Mouse (Mus musculus) liver, embryonic 13.5 days (tissue): ENCODE data around the gene Hps5. TPM values are rescaled to one million over a fixed set of nuclear protein-coding genes. Genes with fewer than 3 reads are reported as not detected.

Experiments
- ATAC-seq: fragments of 200-750 bp; cut with Nextera tagmentation; 2 replicates; pipeline ENCODE4 v1.8.0; 2017; ENCODE audit warnings: low read depth, mild to moderate bottlenecking, moderate number of reproducible peaks, moderate library complexity
- DNase-seq: peaks from one replicate; pipeline ENCODE4 v3.0.0; 2022
- H3K27ac ChIP-seq: fragments of 300-500 bp; sonication (generic); 2 replicates; pipeline ENCODE4 v1.5.1; 2015; ENCODE audit warnings: moderate library complexity, mild to moderate bottlenecking, inconsistent platforms
- H3K27me3 ChIP-seq: fragments of 300-500 bp; sonication (generic); 2 replicates; pipeline ENCODE4 v1.6.1; 2015; ENCODE audit warnings: mild to moderate bottlenecking, inconsistent platforms
- H3K36me3 ChIP-seq: fragments of 300-500 bp; sonication (generic); 2 replicates; pipeline ENCODE4 v1.6.1; 2015; ENCODE audit warnings: mild to moderate bottlenecking, inconsistent platforms
- H3K4me1 ChIP-seq: fragments of 300-500 bp; sonication (generic); replicated peaks from 2 replicates; pipeline ENCODE4 v1.6.1; 2015; ENCODE audit warnings: inconsistent platforms
- H3K4me2 ChIP-seq: fragments of 300-500 bp; sonication (generic); 2 replicates; pipeline ENCODE4 v1.6.1; 2015; ENCODE audit warnings: inconsistent platforms, mild to moderate bottlenecking, moderate library complexity
- H3K4me3 ChIP-seq: fragments of 300-500 bp; sonication (generic); replicated peaks from 2 replicates; pipeline ENCODE4 v1.5.1; 2015; ENCODE audit warnings: mild to moderate bottlenecking, inconsistent platforms
- H3K9ac ChIP-seq: fragments of 300-500 bp; sonication (generic); 2 replicates; pipeline ENCODE4 v1.6.1; 2015; ENCODE audit warnings: mild to moderate bottlenecking, inconsistent platforms
- H3K9me3 ChIP-seq: fragments of 300-500 bp; sonication (generic); replicated peaks from 2 replicates; pipeline ENCODE4 v1.6.1; 2016; ENCODE audit warnings: inconsistent platforms
- WGBS: fragments of 180-500 bp; shearing (Covaris S2); methylation state at CpG from one replicate; pipeline ENCODE4 v1.1.7; 2015; ENCODE audit not compliant: insufficient replicate concordance; 5-methylcytosine and 5-hydroxymethylcytosine counted together
- polyA plus RNA-seq: library from polyadenylated mRNA; unstranded; fragments of >200 nt; fragmentation: Nextera tagmentation; extraction: Ambion mirVana; gene quantifications from 2 replicates; pipeline ENCODE4 v1.2.1, GENCODE M21; 2015

The Hps5 gene
- polyA plus RNA-seq: 5.8 and 8.2 TPM in 2 replicates

- peak within 1 kb of the TSS; percentile 91 for H3K4me2 ChIP-seq
- ATAC-seq (peak; percentile 96), DNase-seq (peak; percentile 96)
- peak within 1 kb of the TSS; percentile 88 for H3K9ac ChIP-seq
- peaks cover 25% of the 10 kb centered on the region for H3K36me3 ChIP-seq
- H3K9me3 ChIP-seq: no peaks in the 10 kb centered on the region
- H3K4me1 ChIP-seq: peaks cover 49% of the 10 kb centered on the region
- H3K4me3 ChIP-seq: peak within 1 kb of the TSS; percentile 89
- WGBS: under 1% methylated on average over 72 of the region's 75 CpGs
- peak within 1 kb of the TSS; percentile 83 for H3K27ac ChIP-seq
- no peaks in the 10 kb centered on the region for H3K27me3 ChIP-seq
Observed at GRCm38 (mm10) chr7:46795287-46796205, at the start of gene Hps5, which contains the start of gene Gtf2h1. TSS of gene Hps5 (minus strand) at chr7:46796064. TSS of gene Gtf2h1 (plus strand) at chr7:46796103.

- H3K27me3 ChIP-seq: no peaks in the 10 kb centered on the region
- peak overlapping the region; percentile 81 for H3K4me3 ChIP-seq
- H3K9ac ChIP-seq: peak overlapping the region; percentile 93
- peak overlapping the region; percentile 98 for H3K4me2 ChIP-seq
- peaks cover 31% of the 10 kb centered on the region for H3K36me3 ChIP-seq
- H3K27ac ChIP-seq: peak overlapping the region; percentile 89
- under 1% methylated on average over 51 of the region's 51 CpGs for WGBS
- no peaks in the 10 kb centered on the region for H3K9me3 ChIP-seq
- peak; percentile 82 for DNase-seq
- peaks cover 63% of the 10 kb centered on the region for H3K4me1 ChIP-seq
- ATAC-seq: peak; percentile 77
Observed at GRCm38 (mm10) chr7:46845211-46845977, 49.5 kb upstream of the Hps5 start.

- Histone ChIP-seq H3K4me3 (no peak overlapping the region), H3K9me3 (no peaks in the 10 kb centered on the region), H3K27me3 (no peaks in the 10 kb centered on the region), H3K4me1 (peaks cover 80% of the 10 kb centered on the region), H3K4me2 (no peak overlapping the region), H3K27ac (no peak overlapping the region), H3K9ac (no peak overlapping the region), H3K36me3 (peaks cover 13% of the 10 kb centered on the region)
- WGBS: 77% methylated on average over 4 of the region's 4 CpGs
- no peak for DNase-seq
- ATAC-seq: no peak
Observed at GRCm38 (mm10) chr7:46843576-46843975, 47.7 kb upstream of the Hps5 start.

DNA sequence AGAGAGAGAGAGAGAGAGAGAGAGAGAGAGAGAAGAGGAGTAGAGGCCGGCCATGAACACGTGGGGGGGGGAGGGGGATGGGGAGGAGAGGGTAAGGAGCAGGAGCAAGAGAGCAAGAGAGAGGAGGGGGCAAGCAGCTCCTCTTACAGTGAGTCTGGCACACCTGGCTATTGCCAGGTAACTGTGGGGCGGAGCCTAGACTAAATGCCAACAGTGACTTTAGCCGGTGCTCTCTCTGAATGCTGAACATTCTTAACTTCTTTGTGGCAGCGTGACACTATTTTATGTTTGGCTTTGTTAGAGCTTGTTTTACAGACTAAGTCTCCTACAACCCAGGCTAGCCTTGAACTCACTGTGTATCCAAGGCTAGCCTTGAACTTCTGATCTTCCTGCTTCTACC is 46.4 kb upstream of the Hps5 start:
- 40% methylated on average over 5 of the region's 5 CpGs for WGBS
- no peaks in the 10 kb centered on the region for H3K9me3 ChIP-seq
- no peak for DNase-seq
- no peak overlapping the region for H3K27ac ChIP-seq
- H3K36me3 ChIP-seq: peaks cover 2% of the 10 kb centered on the region; the same call in 1 of the 2 replicates
- H3K4me1 ChIP-seq: peaks cover 85% of the 10 kb centered on the region
- no peak overlapping the region for H3K9ac ChIP-seq
- no peak overlapping the region for H3K4me2 ChIP-seq
- no peaks in the 10 kb centered on the region for H3K27me3 ChIP-seq
- no peak for ATAC-seq
- H3K4me3 ChIP-seq: no peak overlapping the region

GRCm38 (mm10) chr7:46840787-46841525 is 45.1 kb upstream of the Hps5 start, which contains the start of gene Ldha:
TSS of gene Ldha (plus strand) at chr7:46841475.
- H3K27ac ChIP-seq: no peak within 1 kb of the TSS
- no peak within 1 kb of the TSS for H3K4me2 ChIP-seq
- no peak for ATAC-seq
- no peaks in the 10 kb centered on the region for H3K9me3 ChIP-seq
- H3K27me3 ChIP-seq: no peaks in the 10 kb centered on the region
- no peaks in the 10 kb centered on the region for H3K36me3 ChIP-seq
- WGBS: 39% methylated on average over 6 of the region's 6 CpGs
- H3K4me1 ChIP-seq: peaks cover 77% of the 10 kb centered on the region
- DNase-seq: no peak
- H3K9ac ChIP-seq: no peak within 1 kb of the TSS; the same call in 1 of the 2 replicates
- H3K4me3 ChIP-seq: no peak within 1 kb of the TSS

DNA sequence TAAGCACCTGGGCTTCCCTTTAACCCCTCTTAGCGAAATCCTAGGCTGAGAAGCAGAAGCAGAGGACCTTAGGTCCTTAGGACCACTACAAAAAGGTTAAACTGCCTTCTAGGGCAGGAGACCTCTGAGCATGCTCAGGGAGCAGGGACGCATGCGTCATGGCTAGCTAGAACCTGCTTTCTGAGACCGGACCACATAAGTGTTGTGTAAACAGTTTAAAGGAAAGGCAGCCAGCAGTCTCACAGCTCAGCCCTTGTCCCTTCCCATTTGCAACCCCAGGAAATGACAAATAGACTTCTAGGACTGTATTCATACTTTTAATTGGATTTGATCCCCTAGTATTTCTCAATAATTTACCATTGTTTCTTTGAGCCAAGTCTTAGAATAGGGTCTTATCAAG is 44.5 kb upstream of the Hps5 start:
- Histone ChIP-seq H3K27ac (no peak overlapping the region), H3K9me3 (no peaks in the 10 kb centered on the region), H3K9ac (no peak overlapping the region), H3K4me2 (no peak overlapping the region), H3K27me3 (no peaks in the 10 kb centered on the region), H3K36me3 (no peaks in the 10 kb centered on the region), H3K4me3 (no peak overlapping the region), H3K4me1 (peaks cover 72% of the 10 kb centered on the region)
- no peak for ATAC-seq
- WGBS: 50% methylated on average over 4 of the region's 4 CpGs
- no peak for DNase-seq

DNA sequence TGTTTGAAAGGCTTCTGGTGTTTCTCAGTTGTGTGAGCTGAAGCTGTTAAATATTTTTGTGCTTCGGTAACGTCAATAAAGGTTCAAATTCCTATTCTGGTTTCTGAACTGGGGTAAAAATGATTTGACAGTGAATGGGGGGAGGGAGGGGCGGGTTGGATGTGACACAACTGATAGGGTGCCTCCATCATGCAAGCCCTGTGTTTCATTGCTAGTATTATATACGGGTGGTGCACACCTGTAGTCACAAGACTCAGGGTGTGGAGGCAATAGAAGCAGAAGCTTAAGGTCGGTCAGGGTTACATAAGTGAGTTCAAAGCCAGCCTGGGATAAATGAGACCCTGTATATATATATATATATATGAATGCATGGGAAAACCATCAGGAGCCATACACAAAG is 44.0 kb upstream of the Hps5 start:
- peak overlapping the region; percentile 73 for H3K27ac ChIP-seq
- 55% methylated on average over 5 of the region's 5 CpGs for WGBS
- no peak overlapping the region for H3K4me2 ChIP-seq
- no peak overlapping the region for H3K9ac ChIP-seq
- DNase-seq (no peak), ATAC-seq (no peak)
- H3K4me1 ChIP-seq: peaks cover 69% of the 10 kb centered on the region
- H3K27me3 ChIP-seq: no peaks in the 10 kb centered on the region
- H3K9me3 ChIP-seq: no peaks in the 10 kb centered on the region
- H3K36me3 ChIP-seq: no peaks in the 10 kb centered on the region
- no peak overlapping the region for H3K4me3 ChIP-seq

DNA sequence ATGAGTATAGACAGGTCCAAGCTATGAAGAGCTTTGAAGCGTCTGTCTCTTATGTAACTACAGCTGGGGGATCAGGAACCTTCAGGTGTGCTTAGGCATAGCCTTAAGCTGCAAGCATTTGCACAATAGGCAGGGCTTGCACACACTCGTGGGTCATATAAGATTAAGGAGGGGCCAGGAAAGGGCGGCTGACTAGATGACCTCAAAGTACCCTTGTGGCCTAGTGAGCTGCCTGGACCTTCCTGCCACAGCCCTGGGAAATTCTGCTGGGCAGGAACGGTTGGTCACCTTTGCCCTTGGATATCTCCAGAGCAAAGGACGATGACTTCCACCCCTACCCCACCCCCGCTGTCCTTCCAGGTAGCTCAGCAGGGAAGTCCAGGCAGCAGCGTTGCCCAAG is 43.6 kb upstream of the Hps5 start:
- no peak for DNase-seq

GRCm38 (mm10) chr7:46838891-46839302 is 43.0 kb upstream of the Hps5 start:
- Histone ChIP-seq H3K9ac (peak overlapping the region; percentile 8; the same call in 1 of the 2 replicates), H3K4me1 (peaks cover 71% of the 10 kb centered on the region), H3K36me3 (no peaks in the 10 kb centered on the region), H3K4me2 (peak overlapping the region; percentile 34), H3K27me3 (no peaks in the 10 kb centered on the region), H3K27ac (peak overlapping the region; percentile 73), H3K9me3 (no peaks in the 10 kb centered on the region), H3K4me3 (no peak overlapping the region)
- WGBS: 3% methylated on average over 8 of the region's 8 CpGs
- ATAC-seq (peak; percentile 24; the same call in 1 of the 2 replicates), DNase-seq (no peak)

More for the DNA sequence above, 43.6 kb upstream of the Hps5 start:
- Histone ChIP-seq H3K4me2 (peak overlapping the region; percentile 34; the same call in 1 of the 2 replicates), H3K4me3 (no peak overlapping the region), H3K36me3 (no peaks in the 10 kb centered on the region), H3K27ac (peak overlapping the region; percentile 73), H3K9me3 (no peaks in the 10 kb centered on the region), H3K4me1 (peaks cover 70% of the 10 kb centered on the region), H3K9ac (0 out of 2 replicates have a peak overlapping the region, but pooled peaks have one; percentile 8), H3K27me3 (no peaks in the 10 kb centered on the region)
- WGBS: 37% methylated on average over 7 of the region's 7 CpGs
- peak; percentile 29 for ATAC-seq

DNA sequence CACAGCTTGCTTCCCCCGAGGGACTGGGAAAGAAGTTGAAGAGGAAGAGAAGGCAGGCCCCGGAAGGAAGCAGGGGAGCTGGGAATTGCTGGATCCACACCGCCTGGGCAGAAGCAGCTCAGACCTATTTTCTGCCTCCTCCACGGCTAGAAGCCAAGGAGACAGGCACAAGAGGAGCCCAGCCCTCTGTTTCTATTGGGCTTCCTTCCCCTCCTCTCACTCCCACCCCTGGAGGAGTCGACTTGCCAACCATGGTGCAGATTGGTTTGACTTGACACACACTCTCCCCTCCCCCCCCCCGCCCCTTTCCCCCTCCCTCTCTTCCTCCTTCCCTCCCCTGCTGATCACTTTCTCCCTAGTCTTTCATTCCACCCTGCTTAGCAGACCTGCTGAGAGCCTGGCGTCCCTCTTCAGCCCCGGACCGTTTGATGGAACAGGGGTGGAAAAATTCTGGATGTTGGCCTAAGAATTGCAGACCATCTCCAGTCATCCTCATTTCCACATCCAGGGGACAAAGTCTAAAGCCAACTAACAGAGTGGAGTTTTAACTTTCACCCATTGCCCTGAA is 42.3 kb upstream of the Hps5 start:
- Histone ChIP-seq H3K4me3 (no peak overlapping the region), H3K4me2 (peak overlapping the region; percentile 34), H3K27me3 (no peaks in the 10 kb centered on the region), H3K27ac (peak overlapping the region; percentile 73), H3K9me3 (no peaks in the 10 kb centered on the region), H3K9ac (0 out of 2 replicates have a peak overlapping the region, but pooled peaks have one; percentile 22), H3K36me3 (no peaks in the 10 kb centered on the region), H3K4me1 (peaks cover 73% of the 10 kb centered on the region)
- DNase-seq: no peak
- 0 out of 2 replicates have a peak, but pooled peaks have one; percentile 2 for ATAC-seq
- 10% methylated on average over 9 of the region's 9 CpGs for WGBS
